Mouse (Mus musculus) frontal cortex, postnatal 25 days (tissue): ENCODE measurements around the gene Prl8a6.

Experiments
- DNase-seq, 2 experiments: peaks; one replicate each; pipeline ENCODE4 v3.0.0; 2022; ENCODE audit warnings: low spot score in 2 of 2

Prl8a6 gene

GRCm38 (mm10) chr13:27438588-27438987, at the start of gene Prl8a6:
Gene Prl8a6, minus strand, starts transcription at chr13:27438688.
- DNase-seq = no peak

- no peak for DNase-seq
These were observed 5.3 kb downstream of the Prl8a6 start for GRCm38 (mm10) chr13:27433159-27433558.

GRCm38 (mm10) chr13:27413640-27414039, 24.8 kb downstream of the Prl8a6 start:
- no peak for DNase-seq

- no peak for DNase-seq
These were observed 39.3 kb downstream of the Prl8a6 start for GRCm38 (mm10) chr13:27399061-27399724.

GRCm38 (mm10) chr13:27390746-27391145, 47.7 kb downstream of the Prl8a6 start, which contains the start of gene Prl2b1:
Gene Prl2b1, minus strand, starts transcription at chr13:27390846.
- DNase-seq = no peak
